Mouse (Mus musculus) CD4-positive naive resting alpha-beta T cell, adult 57 days (primary cell): ENCODE measurements around the gene Epb41l5. TPM values are rescaled to one million over a fixed set of nuclear protein-coding genes. Genes with fewer than 3 reads are reported as not detected.

Experiments used
- total RNA-seq: library from RNA; stranded (reverse); gene quantifications from one replicate; pipeline ENCODE4 v1.2.4, GENCODE M21; 2023

Gene Epb41l5
- total RNA-seq, result 4.2 TPM

DNA sequence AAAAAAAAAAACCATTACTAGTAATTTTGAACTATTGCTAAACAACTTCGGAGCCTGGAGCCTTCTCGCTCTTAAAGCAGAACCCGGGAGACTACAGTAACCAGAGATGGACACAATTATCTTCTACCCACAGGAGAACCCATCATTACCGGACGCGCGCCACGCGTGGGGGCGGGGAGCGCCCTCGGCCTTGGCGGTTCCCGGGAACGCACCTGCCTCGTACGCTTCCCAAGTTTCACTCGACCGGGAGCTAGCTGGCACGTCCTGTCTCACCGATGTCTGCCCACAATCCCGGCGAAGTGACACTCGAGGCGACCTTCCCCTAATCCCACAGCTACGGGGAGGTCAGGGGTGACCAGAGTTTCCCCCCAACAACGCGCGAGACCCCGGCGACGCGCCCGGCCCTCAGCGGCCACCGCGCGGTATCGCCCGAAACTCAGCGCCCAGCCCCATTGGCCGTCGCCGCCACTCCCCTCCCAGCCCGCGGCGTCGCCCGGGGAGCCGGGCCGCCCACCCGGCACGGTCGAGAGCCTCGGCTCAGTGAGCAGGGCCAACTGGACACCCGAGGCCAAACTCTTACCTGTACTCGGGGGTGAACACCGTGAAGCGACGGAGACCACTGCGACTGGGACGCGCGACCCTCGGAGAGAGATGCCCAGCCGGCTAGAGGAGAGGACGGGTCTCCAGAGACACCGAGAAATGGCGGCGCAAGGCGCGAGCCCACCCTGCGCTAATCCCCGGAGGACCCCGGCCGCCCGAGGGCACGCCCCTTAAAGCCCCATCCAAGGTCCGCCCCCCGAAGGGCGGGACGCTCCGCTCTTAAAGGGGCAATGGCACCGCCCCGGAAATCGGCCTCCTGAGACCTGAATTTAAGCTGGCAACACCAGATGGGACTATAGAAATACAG lies at the start of gene Epb41l5:
TSS of gene Epb41l5 (minus strand) at position 796 of the 907 bp plus-strand sequence.

DNA sequence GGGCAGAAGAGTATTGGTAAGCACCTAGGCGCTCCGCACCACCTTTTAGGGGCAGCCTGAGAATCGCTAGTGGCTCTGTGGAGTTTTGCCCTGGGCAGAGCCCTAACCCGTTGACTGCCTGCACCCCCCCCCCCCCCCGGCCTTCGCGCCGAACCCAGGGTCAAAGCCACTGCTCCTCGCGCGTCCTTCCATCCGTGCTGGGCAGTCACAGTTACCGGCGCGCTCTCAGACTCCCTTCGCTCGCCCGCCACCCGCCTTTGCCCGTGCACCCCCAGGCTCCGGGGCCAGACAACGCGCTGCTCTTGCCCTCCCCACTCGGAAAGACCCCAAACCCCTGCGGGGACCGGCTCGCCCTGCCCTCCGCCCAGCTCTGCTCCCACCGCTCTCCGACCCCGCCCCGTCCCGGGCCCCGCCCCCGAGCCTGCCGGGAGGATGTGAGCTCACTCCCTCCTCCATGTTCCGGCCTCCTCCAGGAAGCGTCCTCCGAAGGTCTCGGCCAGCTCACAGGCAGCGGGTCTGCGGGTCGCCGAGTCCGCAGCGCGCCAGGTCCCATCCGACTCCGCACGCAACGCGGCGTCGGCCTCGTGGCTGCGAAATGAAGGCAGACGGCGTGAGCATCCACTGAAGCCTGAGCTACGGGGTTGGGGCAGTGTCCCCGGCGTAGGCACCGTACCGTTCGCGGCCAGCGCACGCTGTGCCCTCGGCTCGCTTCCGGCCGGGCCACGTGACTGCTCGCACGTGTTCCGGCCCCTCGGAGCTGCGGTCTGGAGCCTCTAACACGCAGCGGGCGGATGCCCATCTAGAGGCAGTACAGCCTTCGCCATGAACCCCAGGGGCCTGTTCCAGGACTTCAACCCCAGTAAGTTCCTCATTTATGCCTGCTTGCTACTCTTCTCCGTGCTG lies 122.9 kb downstream of the Epb41l5 start, which contains the start of gene Tmem185b:
TSS of gene Tmem185b (plus strand) at position 472 of the 903 bp plus-strand sequence.

DNA sequence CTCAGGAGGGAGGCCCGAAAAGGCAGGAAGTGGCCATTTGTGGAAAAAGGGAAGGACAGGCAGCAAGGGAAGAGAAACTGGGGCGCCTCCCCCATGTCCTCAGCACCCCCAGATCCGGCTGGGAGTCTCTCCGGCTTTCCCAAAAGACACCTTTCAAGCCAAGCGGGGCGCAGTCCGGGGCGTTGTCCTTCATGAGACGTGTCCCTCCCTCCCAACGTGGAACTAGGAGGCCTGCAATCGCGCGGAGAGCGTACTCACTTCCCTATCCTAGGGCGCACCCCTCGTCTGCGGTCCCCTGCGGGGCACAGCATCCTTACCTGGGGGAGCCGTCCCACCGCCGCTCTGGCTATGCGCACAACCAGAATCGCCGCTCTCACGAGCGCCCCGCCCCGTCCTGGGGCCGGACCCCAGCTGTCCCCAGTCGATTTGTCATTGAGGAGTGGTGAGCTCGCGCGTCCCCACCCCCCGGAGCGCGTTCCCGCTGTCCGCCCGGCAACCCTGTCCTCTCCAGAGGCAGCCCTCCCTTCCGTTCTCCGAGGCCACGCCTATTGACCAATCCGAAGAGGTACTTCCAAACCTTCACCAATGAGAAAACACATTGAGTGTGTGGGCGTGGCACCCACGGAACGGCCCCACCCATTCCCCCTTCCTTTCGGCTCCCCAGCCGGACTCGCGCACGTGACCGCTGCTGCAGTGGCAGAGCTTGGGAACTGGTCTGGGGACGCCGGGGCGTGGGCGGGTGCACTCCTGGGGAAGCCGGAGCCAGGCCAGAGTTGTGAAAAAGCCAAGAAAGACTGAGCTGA lies 144.3 kb downstream of the Epb41l5 start, which contains the start of gene Ralb:
TSS of gene Ralb (minus strand) at position 535 of the 803 bp plus-strand sequence.

Other genes starting within 250 kb of the Epb41l5 start
- not detected for gene Inhbb, start 226.8 kb downstream of the Epb41l5 start, total RNA-seq
- gene Ralb, start 144.2 kb downstream of the Epb41l5 start, total RNA-seq, result 8.1 TPM
- 26.2 TPM for gene Tmem185b, start 122.8 kb downstream of the Epb41l5 start, total RNA-seq
- 20.3 TPM for gene Ptpn4, start 188.6 kb upstream of the Epb41l5 start, total RNA-seq